Mouse (Mus musculus) erythroblast, adult 5-6 weeks (primary cell): ENCODE results near the gene Kcns3. TPM values are rescaled to one million over a fixed set of nuclear protein-coding genes. Genes with fewer than 3 reads are reported as not detected.
A peak's percentile ranks its signal among the peaks of the same experiment; 100 is the strongest.

ENCODE experiments used
- ATAC-seq: replicated peaks from 2 replicates; pipeline ENCODE4 v1.8.0; 2016; ENCODE audit warnings: moderate number of reproducible peaks, mild to moderate bottlenecking, moderate TSS enrichment, inconsistent platforms; ENCODE audit not compliant: poor library complexity, low FRiP score, severe bottlenecking
- total RNA-seq, 2 experiments: library from RNA; stranded (forward) in 1 of 2; stranded (reverse) in 1 of 2; fragments of 150-400 nt in 1 of 2; fragments of 200-764, 138-1000 nt in 1 of 2; gene quantifications; 2 replicates each; pipeline versions ENCODE4 v1.2.3 to v1.2.4; 2015 to 2017; ENCODE audit warnings: low replicate concordance in 2 of 2

Gene Kcns3
- total RNA-seq (2015; ENCODE audit: low replicate concordance) (not detected in 2 replicates), total RNA-seq (2017; ENCODE audit: low replicate concordance) (not detected in 2 replicates)

DNA sequence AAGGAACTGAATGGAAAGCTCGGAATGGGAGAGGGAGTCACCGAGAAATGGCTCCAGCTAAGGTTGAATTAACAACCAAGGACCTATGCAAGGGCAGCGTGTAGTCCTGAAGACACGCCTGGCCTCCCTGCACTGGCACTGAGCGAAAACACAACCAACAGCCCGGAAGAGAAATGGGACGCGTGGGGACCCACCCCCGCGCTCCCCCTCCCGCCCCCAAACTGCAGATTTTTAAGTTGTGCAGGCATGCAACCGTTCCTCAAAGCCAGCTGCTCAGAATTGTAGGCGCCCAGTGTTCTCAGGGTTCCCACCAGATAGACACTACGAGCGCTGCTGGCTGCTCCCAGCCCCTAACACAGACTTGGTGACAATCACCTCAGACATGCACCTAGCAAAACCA is at the start of gene Kcns3:
TSS of gene Kcns3 (minus strand) at position 42 of the 400 bp plus-strand sequence.
- ATAC-seq: no peak

DNA sequence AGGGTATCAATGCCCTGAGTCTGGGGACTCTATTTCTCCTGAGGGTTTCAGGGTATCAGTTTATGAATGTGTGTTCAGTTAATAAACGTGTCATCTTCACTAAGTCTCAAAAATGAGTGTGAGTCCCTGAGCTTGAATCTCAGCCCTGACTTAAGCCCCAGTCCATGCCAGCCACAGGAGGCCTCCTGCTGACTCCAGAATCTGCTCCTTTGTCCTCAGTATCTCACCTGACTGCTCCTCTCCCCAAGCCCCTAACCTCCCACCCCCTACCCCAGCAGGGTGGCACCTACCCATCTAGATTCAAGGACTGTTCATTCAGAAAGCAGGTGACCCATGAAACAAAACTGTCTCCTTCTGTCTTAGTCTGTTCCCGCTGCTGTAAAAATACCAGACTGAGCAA is 47.7 kb upstream of the Kcns3 start:
- no peak for ATAC-seq

DNA sequence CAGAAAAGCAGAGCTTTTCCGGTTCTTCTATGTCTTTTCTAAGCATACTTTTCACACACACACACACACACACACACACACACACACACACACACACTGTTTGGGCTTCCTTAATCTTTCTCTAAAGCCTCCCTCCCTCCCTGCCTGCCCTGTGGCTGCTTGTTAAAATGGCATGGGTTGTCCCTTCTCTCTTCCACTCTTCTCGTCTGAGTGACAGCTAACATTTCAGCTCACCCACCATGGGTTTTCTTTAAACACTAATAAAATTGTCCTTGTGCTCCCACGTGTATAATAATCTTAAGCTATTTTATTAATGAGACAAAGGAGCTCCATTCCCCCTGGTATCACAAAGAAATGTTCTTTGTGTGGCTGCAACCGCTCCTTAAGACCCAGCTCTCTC is 47.2 kb upstream of the Kcns3 start:
- ATAC-seq: no peak

DNA sequence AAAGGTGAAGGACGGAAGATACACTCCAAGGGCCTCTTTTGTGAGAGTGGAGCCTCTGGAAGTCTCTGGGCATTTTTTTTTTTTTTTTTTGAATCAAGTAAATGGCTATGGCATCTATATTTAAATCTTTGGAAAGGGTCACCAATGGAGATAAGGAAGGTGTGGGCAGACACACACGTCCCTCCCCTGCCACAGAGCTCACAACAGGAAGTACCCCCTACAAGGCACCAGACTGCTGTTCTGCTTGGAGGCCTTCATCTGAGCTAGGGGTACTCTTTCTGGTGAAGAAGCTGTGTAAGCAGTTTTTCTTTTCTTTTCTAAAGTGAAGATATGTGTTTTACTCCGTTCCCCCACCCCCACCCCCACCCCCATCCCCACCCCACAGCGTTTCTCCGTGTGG is 46.0 kb upstream of the Kcns3 start:
- no peak for ATAC-seq

DNA sequence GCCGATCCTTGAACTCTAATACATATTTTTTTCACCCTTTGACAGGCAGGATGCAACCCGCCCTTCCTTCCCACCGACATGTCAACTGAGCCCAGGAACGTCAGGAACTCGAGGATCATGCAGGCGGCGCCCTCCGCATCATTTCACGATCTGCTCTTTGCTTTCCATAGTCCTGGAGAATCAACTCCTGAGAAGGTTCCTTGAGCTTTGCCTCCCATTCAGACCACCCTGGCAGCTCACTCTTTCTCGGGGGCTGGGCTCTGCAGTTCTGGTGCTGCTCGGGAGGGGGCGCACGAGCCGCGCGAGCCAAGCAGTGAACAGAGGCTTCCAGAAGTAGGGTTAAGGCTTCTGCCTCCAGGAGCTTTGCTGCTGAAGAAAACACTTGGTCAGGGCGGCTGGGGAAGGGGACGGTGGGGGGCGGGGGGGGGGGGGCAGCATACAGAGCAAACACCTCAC is 45.3 kb upstream of the Kcns3 start:
- no peak for ATAC-seq

DNA sequence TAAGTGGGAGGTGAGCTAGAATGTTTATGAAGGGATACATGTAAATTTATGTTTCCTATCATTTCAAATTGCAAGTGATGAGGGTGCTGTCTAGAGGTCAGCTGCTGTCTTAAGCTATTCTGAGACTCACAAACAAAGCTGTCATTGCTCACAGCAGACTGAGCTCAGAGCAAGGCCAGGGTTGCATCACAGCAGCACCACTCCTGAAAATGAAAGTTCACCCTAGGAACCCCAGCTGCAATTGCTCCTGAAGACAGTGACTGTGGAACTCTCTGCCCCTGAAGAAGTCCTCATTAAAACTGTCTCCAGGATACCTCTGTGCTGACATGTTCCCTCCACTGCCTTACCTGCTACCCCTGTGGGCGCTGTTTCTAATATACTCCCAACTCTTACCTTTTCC is 44.2 kb upstream of the Kcns3 start:
- ATAC-seq: no peak

DNA sequence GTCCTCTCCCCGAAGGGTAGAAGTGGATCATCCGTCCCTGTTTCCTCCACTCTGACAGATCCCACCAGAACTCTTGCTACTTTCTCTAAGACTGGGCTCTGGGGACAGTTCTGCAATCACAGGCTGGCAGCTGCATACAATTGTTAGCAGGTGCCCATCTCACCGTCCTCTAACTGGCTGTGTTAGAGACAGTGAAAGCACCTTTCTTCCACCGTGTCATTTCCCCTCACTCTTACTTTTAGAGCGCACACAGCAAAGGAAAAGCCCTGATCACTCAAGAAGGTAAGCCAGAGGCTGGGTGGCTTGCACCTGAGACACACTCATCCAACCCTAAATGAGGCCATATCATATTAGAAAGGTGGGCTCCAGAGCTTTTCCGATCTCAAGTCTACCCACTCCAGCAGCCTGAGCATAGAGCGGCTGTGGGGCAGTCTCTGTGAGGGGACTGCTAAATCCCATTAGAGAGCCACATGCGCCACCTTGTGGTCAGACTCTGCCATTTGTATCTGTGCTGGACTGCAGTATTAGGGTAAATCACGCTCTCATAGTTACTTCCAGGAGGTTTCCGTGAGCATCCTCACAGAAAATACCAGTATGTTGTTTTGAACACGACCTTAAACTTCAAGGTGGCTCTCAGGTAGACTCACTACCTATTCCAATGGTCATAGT is 27.8 kb upstream of the Kcns3 start:
- peak; percentile 65 for ATAC-seq

DNA sequence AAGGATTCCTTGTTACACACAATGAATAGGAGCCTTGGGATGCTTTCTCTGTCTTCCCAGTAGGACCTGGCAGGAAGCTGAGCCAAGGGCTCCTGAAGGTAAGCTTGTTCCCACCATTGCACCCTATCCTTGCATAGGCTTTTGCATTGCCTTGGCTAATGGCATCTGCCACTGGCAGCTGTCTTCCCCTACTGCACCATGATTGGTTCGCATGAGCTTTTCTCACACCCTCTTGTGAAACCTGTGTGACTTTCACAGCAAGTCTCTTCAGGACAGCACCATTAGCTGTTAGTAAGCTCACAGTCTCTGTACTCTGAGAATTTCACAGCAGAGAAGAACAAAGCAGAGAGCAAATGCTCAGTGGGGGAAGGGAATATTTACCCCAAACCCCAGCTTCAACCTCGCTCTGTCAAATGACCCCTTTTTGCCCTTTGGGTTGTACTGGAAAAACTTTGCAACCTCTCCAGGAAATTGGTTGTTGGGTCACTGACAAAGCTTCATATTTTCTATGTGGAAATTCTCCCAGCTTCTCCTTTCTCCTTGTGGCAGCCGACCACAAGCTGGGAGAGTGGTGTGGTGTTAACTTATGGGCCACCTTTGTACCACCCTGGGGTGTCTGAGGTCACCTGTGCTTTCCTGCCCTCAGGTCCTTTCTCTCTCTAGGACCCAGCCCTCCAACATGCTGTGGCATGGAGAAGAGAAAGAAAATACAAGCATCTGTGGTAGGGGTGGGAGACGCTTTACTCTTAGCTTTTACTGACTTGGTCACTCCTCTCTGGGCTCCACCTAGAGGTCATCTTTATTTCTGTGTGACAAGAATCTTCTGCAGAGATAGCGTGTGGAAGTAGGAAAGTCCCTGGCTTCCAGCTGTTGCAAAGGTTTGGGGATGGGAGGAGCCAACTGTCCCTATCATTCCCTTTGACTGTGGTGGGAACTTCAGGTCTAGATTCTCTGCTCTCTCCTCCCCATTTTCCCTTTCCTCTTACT is 26.8 kb upstream of the Kcns3 start:
- no peak for ATAC-seq

DNA sequence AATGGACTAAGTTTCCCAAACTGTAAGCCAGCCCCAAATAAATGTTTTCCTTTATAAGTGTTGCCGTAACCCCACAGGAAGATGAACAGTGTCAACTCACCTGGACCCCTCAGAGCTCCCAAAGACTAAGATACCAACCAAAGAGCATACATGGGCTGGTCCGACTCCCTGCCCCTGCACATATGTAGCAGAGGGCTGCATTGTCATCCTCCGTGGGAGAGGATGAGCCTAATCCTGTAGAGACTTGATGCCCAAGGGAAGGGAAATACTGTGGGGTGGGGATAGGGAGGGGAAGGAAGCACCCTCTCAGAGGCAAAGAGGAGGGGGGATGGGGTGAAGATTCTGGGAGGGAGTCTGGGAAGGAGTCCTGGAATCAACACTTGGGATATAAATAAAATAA is 7.8 kb upstream of the Kcns3 start:
- ATAC-seq: no peak

DNA sequence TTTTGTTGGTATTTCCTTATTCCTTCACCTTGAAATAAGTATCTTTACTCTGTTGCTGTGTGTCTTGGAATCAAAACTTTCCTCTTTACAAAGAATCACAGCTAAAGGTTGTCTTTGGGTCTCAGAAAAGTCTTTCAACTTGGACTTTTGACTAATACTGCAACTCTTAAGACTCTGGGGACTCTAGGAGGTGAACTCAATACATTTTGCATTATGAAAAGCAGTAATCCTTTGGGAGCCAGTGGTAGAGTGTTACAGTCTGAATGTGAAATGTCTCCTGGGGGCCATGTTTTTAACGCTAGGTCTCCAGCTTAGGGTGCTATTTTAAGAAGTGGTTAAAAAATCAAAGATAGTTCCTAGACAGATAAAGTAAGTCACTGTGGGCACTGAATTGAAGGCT is 4.3 kb upstream of the Kcns3 start:
- ATAC-seq: no peak

DNA sequence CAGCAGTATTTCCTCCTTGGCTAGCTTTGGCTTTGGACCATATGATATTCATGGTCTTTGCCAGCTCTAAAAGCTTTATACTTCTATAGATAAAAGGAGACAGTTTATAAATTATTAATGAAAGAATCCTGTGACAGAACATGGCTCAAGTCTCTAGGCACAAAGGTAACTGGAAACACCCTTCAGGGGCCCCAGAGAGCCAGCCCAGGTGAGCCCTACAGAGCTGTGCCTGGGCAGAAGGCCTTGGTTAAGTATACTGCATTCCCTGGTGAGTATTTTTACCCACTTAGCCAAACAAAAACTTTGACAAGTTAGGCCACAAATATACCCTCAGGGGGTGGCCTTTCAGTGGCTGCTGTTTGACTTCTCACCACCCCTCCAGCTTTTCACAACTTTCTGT is 2.7 kb upstream of the Kcns3 start:
- ATAC-seq: no peak

DNA sequence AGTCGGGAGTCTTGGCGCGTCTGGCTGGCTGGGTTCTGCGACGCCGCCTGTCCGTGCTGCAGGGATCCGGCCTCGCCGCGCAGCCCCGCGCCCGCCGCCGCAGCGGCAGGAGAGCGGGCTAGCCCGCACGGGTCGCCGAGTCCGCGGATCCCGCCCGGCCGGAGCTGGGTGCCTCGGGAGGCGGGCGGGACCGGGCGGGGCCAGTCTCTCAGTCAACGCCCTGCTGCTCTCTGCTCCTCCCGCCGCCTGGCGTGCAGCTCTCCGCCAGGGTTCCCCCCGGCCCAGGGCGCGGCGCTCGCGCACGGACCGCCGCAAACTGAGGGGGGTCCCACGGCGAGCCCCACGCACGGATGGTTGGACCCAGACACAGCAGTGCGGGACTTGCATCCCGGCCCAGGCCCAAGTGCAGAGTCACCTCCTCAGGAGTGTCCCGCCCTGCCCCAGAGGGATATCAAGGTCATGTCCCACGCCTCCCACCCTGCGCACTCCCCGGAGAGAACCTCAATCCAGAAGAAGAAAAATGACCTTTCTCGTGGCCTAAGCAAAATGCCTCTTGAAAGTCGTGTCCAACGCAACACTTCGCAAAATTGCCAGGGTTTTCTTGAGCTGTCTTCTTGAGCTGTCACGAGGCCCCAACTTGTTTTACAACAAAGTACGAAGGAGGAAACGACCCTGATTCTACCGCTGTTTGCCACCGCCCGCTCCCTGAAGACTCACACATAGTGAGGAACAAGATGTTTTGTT is 492 bp downstream of the Kcns3 start:
- ATAC-seq: no peak

DNA sequence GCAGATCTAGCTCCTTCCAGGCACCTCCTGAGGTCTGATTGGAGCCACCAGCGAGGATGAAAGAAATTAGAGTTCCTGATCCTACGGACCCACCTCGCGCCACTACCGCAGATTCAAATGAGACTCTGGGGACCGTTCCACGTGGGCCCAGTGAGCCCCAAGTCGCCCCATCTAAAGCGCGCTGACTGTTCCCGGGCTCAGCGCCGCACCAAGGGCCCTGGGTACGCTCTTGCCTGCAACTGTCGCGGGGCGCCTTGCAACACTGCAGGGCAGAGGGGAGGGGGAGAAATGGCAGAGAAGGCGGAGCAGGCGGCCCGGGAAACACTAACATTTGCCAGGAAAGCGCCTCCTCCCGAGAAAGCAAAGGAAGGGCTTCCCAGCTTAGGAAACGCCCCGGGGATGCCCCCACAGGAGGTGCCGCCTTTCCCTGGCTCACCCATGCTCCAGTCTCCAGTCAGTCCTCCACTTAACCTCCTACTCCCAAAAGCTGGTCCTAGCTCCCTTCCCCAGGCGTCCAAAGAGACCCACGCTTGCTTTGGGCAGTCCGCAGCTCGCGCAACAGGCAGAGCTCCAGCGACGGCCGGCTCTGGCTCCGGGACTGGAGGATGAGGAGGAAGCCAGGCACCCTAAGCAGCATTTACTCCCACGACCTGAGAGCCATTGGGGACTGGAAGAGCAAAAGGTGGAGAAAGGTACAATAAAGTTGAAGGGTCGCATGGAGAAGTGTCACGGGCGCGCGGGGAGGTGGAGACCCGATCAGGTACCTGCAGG is 1.2 kb downstream of the Kcns3 start:
- ATAC-seq: no peak

DNA sequence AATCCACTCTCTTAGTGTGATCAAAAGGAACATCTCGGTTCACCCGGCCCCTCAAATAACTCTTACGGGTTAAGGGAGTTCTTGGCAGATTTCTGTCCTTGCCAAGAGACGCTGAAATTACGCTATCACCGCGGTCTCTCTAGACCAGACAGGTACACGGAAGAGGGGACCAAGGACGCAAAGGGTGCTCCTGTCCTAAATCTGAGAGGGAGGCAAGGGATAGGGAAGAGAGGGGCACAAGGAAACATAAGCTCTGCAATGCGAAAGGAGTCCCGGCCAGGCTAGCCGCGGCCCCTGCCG is 1.8 kb downstream of the Kcns3 start:
- ATAC-seq: no peak

DNA sequence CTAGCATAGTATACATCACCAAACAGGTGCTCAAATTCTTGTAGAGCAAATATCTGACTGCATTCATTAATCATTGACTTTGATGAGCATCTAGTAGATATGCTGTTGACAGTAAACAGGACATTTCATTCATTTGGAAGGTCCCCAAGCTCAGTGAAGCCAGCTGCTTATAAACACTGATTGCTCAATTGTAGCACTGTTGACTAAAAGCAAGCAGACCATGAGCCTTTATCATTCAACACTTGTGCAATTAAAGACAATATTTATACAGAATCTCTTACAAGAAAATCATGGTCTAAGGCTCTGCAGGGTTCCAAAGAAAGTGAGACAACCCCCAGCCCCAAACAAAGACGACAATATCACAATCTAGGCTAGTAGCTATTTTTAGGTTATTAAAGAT is 6.0 kb downstream of the Kcns3 start:
- ATAC-seq: no peak

DNA sequence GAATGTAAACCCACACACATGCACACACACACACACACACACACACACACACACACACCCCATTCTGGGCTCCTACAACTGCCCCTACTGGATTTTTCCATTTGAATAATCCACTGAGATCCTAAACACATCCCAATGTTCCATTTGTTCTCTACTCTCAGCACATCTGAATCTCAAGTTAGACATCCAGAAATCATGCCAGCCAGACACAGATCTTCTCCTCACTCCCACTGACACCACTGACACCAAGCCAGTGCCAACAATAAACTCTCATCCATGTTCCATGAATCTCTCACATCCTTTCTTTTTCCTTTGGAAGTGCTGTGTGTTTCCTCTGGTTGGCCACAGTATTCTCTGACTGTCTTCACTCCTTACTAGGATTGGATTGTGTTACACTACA is 18.4 kb downstream of the Kcns3 start:
- no peak for ATAC-seq

DNA sequence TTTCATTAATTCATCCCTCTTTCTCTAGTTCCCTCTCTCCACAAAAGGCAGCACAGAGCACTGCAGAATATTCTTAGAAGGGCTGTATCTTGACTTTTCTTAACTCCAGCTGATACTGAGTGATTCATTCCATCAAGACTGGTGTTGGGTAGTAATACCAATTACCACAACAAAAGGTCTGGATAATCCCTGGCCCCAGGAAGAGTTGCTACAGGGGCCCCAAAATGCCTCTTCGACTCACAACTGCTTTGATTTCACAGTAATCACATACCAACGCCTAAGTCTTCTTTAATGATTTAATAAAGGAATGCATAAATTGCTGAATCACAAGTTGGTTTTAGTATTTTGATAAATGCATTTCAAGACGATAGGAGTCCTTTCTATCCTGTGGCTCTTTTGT is 21.7 kb downstream of the Kcns3 start:
- no peak for ATAC-seq

DNA sequence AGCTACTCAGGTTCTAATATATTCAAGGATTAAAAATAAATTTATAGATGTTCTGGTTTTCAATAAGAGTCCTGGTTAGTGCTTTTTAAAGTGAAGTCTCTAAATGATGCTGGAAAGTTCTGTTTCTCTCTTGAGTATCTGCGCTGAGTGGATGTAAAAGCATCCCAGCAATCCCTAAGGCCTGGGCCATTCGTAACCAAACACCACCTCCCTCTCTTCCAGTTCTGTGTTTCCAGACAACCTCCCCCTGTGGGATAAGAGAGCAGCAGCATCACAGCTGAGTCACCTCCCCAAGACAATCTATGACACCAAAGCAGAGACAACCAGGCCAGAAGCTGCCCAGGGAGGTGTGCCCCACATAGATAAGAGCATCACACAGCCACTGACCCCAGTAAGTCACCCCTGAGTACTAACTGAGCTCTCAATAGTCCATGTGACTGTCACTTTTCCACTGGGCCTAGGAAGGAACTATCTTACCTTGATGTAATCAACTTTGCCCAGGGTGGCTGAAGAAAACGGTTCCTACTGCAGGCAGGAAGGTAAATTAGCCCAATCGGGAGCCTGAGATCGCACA is 24.6 kb downstream of the Kcns3 start:
- ATAC-seq: no peak

DNA sequence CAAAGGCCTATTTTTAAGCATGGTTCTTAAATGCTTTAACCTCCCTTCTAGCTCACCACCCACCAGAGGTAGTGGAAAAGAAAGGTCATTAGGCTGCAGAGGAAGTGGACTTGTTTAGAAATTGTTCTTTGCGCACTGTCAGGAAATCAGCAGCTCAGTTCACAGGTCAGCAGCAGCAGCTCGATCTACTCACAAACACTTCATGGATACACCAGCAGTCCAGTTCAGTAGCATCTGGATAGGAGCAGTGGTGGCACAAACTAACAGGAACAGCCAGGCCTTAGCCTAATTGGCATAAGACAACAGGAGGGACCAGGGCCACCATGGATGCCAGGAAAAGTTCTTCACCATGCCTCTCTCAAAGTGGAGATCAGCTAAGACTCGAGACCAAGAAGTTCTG is 49.3 kb downstream of the Kcns3 start:
- ATAC-seq: no peak
